Mouse (Mus musculus): Measurements from ENCODE around the gene Ppcdc.
A peak's percentile ranks its signal among the peaks of the same experiment; 100 is the strongest.
"Not testable (repeated sequence)": the region's sequence is repeated elsewhere in the genome, so short reads cannot be mapped to it uniquely, and the experiment has no call there.

The Ppcdc gene

DNA sequence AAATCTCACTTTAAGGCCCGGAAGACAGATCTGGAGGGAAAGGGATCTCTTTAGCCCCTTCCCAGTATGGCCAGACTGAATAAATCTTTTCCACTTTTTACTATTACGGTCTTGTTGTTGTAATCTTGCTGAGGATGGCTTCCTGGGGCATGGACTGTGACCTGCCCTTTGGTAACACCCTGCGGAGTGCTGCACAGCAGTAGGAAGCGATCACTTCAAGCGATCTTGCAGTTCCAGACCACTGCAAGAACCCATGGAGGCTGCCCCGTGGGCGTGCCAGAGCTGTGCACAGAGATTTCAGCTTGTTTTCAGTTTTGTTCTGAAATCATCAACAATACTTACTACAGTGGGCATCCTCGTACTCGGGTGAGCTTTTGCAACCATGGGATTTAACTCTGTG, 8.7 kb downstream of the Ppcdc start:
- no peak for DNase-seq (ENCODE audit: low spot score in 2 of 2)

DNA sequence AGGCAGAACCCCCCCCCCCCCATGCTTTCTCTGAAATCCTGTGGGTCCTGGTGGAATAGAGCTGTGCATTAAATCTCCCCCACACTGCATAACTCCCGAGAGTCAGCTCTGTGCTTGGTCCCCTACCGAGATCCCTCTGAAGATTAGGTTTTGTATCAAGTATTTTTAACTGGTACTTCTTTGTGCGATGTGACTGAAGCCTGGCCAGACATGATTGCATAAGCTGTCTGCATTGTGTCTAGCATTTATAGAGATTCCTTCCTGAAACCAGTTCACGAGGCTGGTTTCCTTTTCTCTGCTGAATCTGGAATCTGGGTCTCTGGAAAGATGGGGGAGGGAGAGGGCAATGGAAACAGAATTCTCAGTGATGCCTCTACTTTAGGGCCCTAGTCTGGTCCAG, 11.5 kb downstream of the Ppcdc start:
- DNase-seq (ENCODE audit: low spot score in 2 of 2) = no peak

DNA sequence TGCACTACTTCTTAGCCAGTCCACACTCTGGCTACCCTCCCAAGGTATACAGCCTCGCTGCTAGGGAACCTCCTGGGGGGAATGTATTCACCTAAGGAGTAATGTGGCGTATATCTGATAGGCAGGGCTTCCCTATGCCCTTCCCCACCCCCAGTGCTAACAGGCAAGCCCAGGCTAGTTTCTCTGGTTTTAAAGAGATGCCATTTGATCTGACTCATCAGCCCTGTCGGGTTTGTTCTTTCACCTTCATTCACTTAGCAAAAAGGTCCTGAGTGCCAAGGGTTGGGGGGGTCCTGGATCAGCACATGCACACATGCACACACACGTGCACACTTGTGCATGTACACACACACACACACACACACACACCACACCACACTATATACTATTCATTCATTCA, 12.0 kb downstream of the Ppcdc start:
- peak; percentile 42 to 53 for DNase-seq (ENCODE audit: low spot score in 2 of 2)

DNA sequence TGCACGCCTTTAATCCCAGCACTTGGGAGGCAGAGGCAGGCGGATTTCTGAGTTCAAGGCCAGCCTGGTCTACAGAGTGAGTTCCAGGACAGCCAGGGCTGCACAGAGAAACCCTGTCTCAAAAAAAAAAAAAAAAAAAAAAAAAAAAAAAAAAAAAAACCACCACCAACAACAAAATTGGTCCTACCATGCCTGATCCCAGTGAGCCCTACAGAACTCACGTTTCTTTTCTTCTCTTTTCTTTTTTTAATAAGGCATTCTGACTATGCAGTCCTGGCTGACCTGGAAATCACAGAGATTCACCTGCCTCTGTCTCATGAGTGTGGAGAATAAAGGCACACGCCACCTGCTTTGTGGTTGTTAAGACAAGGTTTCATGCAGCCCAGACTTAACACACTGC, 12.8 kb downstream of the Ppcdc start:
- not testable (repeated sequence) for DNase-seq (ENCODE audit: low spot score in 2 of 2)

DNA sequence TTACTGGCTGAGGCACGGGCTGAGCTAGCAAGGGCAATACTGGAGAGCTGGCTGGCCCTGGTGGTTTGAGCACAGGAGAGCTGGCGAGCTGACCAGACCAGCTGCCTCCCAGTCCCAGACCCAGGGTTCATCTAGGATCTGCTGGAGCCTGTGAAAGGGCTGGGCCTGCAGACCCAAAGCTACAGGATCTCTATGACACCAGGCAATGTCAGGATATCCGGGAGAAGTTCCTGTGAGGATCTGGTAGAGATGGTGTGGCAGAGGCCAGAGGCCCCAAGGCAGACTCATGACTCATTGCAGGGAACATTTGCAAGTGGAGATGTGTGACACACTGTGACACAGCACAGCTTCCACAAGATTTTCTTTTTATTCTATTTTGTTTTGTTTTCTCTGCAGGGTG, 14.8 kb downstream of the Ppcdc start:
- no peak for DNase-seq (ENCODE audit: low spot score in 2 of 2)

DNA sequence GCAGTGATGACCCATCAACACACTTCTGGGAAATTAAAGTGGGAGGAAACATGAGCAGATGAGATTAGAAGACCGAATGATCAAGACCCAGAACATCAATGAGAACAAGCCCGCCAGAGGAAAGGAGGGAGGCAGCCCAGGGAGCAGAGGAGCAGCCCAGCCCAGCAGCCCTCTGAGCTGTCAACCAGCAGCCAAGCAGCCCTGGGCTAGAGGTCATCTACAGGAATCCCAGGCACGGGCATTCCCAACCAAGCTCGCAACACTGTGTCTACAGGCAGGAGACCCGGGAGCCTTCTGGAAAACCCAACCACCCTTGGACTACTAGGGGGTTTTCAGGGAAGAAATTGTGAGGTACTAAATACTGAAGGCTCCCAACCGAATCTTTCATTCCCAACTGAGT, 15.9 kb downstream of the Ppcdc start:
- DNase-seq (ENCODE audit: low spot score in 2 of 2) = no peak

DNA sequence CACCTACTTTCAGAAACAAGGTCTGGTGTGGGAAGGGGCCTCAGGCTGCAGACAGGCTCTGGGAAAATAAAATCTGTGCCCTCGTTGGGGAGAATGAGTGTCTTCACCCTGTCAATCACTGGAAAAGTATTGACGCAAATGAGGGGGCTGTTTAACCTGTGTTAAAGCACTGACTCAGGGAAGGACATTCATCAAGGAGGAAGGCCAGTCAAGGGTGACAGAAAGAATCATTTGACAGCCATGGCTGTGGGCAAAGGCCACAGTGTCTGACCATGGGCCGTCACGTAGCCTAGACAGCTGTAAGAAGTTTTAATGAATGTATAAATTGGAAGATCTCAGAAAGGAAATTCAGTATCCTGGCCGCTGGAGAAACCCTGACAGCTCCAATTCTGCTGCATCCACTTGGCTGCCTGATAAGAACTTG, 18.2 kb downstream of the Ppcdc start:
- no peak for DNase-seq (ENCODE audit: low spot score in 2 of 2)

DNA sequence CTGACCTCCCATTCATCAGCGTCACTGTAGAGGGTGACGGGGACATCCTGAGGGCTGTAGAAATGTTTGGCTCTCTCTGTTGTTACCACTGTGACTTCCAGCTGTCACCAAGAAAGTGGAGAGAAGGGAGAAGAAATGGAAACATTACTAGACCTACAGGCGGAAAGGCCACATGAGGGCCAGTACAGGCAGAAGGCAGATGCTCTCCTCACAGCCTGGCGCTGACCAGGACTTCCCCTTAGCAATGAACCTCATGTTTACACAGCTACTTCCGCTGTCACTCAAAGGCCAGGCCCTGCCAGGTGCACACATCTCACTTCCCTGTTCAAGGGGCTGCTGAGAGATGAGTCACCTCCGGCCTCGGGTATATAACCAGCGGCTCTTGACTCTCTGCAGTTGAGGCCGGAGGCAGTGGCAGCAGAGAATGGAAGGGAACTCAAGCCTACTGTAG, 18.8 kb downstream of the Ppcdc start:
- peak; percentile 64 to 79 for DNase-seq (ENCODE audit: low spot score in 2 of 2)

DNA sequence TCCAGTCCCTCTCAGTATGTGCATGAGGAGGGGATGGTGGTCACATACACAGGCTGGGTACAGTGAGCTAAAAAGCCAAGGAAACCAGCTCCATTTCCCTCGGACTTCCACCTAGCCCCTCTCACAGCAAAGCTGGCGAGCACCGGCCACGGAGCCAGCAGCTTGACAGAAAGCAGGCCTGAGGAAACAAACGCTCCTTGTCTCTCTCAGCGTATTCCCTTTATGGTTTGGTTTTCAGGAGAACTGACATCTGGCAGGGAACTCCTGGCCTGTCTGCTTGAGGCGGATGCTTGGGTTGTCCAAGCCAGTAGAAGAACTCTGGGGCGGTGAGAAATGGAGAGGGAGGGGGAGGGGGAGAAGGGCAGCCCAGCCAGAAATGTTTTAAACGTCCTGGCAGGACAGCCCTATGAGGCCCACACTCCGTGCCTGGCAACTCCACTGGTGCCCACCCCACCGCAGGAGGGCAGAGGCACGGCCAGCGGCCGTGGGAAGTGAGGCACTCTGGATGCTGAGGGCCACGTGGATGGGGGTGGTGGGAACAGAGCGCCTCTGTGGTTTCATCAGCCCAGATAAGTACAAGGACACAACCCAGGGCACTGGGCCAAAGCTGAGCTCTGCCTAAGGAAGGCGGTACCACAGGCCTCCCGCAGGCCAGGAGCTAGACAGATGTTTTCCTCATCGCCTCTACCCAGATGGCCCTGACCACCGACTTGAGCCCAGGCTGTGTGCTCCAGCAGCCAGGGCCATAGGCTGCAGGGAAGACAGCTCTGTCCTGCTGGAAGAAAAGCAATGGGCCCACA, 19.4 kb downstream of the Ppcdc start:
- peak; percentile 77 to 90 for DNase-seq (ENCODE audit: low spot score in 2 of 2)

DNA sequence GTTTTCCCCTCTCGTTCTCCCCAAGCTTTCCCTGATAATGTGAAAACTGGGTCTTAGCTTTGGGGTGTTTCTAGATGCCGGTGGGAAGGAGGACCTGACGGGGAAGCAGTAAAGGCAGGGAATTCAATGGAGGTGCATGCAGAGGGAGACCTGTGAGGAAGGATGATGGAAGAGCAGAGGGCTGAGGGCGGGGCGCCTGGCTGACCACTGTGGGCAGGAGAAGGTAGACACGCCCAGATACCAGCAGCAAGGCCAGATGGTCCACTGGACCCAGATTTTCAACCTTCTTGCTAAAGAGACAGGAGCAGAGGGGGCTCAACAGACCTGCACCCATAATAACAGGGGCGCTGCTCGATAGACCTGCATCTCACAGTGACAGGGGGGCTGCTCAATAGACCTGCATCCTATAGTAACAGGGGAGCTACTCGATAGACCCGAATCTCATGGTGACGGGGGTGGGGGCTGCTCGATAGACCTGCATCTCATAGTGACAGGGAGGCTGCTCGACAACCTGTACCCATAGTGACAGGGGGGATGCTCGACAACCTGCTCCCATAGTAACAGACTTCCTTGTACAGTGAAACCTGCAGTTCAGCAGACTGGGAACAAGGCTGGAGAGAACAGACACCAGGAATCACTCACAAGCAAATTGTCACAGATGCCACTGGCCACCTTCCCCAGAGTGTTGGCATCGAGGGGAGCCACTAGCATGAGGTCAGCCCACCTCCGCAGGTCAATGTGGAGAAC, 20.2 kb downstream of the Ppcdc start:
- no peak for DNase-seq (ENCODE audit: low spot score in 2 of 2)

DNA sequence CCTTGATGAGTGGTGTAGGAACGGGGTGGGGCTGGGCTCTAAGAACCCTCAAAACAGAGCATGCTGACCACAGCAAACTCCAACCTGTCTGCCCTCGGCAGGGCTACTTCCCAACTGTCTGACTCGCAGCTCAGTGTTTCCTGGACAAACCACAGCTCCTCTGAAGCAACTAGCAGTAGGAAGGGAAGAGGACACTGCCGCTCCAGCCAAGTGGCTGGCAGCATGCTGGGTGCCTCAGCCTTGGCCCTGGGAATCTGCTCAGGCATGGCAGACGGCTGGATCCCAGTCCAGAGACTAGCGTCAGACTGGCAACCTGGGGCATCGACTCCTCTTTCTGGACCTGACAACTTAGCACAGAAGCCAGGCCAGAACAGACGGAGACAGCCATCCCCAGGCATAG, 22.6 kb downstream of the Ppcdc start:
- no peak for DNase-seq (ENCODE audit: low spot score in 2 of 2)

DNA sequence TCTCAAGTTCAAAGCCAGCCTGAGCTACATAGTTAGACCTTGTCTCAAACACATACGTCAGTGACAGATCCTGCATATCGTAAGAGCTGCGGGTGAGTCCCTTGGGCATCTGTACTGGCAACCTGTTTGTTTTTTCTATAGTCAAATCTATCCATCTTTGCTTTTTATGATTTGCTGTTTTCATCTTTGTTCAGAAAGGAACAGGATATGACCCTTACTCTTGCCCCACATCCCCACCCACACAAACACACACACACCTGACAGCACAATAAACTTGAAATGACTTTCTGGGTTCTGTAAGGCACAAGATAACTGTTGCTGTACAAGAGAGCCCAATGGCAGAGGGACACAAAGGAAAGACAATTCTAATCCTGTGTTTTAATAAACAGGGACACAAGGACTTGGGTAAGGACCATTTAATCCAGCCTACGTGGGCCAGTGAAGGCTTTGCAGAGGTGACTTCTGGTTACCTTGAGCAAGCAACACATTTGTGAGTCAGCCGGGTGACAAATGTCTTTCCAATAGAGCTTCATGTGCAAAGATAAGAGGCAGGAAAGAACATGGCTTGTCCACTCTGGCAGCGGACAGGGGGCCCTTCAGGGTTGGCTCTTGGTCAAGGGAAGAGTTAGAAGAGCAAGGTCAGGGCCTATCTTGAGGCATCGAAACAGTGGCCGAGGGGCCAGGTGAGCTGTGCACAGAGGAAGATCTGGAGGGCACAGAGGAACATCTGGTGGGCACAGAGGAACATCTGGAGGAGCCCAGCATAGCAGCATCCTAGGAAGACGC, 32.6 kb downstream of the Ppcdc start:
- no peak for DNase-seq (ENCODE audit: low spot score in 2 of 2)

DNA sequence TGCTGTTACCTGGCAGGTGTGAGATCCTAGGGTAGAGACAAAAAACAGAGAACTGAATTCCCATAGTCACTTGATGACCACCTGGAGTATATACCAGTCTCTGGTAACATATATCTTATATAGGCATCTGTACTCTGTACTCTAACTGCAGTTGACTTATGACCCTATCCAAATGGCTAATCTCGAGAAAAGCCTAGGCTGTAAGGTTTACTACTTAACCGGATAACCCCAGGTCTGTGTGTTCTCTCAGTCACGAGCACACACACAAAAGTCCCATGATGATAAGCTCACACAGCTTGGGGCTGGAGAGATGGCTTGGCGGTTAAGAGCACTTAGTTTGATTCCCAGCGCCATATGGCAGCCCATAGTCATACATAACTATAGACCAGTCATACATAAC, 33.5 kb downstream of the Ppcdc start:
- no peak for DNase-seq (ENCODE audit: low spot score in 2 of 2)

DNA sequence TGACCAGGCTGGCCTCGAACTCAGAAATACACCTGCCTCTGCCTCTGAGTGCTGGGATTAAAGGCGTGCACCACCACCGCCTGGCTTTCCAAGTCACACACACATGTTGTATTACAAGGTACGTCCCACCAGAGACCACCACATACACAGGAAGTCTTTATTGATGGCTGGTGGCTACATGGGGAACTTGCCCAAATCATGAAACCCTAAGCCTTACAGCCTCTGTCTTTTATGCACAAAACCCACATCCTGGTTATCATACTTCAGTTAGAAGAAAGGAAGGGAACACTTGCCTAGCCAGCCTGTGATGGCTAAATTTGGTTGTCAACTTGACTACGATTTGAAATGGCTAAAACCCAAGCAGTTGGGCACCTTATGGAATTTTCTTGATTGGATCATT, 35.9 kb downstream of the Ppcdc start:
- no peak for DNase-seq (ENCODE audit: low spot score in 2 of 2)

DNA sequence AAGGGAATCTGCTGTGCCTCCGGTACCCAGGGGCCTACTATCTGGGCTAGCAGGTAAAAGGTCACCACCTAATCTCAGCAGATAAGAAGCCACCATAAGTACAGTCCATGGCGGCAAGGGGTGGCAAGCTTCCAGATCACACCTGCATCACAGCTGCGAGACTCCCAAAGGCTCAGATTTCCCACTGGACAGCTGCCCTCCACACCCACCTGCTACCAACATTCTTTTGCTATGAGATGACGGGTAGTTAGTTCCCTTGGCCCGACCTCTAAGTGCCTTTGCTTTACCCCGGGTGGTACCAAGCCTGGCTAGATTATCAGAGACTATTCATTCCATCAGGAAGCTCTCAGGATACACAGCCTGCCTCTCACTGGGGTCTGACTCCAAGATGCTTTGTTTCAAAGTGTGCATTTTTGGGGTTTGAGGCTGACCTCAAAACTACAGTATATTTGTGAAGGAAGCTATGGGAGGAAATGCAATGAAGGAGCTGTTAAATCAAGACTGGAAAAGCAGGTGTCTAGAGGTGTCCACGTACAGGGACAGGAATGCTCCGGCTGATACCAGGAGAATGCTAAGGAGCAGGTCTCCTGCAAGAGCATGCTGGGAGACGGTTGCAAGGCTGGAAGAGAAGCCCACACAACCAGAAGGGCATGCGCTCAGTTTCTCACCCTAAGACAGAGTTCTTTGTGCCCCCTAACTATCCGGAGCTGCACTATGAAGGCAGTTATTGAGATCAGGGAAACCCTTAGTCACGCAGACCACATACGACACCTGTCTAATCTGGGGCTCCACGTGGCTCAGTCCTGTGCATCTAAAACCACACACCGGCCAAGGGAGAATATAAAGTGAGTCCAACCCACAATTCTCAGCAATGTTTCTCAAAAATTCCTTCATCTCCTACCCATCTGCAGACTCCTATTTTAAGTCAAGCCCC, 37.3 kb downstream of the Ppcdc start:
- no peak for DNase-seq (ENCODE audit: low spot score in 2 of 2)

DNA sequence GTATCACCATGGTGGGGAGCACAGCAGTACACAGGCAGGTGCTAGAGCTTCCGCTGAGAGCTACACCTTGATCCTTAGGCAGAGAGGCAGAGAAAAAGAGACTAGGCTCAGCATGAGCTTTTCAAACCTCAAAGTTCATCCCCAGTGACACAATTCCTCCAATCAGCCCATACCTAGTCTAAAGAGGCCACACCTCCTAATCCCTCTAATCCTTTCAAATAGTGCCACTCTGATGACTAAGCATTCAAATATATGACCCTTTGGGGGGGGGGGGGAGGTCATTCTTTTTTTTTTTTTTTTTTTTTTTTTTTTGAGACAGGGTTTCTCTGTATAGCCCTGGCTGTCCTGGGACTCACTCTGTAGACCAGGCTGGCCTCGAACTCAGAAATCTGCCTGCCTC, 41.2 kb downstream of the Ppcdc start:
- no peak for DNase-seq (ENCODE audit: low spot score in 2 of 2)

DNA sequence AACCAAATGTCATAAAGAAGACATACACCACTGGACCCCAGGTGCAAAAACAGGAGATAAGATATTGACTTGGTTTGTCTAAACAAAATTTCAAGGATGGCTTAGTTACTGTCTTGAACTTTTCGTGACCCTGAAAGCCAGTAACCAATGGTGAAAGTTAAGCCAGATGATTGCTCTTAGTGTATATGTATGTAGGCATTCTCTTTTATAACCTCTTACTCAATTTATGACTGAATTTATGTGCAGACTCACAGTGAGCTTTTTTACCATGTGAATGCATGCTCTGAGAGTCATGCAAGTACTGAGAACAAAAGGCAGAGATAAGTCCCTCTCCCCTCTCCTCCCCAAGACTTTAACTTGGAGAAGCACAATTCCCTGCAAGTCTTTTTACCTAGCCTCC, 47.0 kb downstream of the Ppcdc start:
- no peak for DNase-seq (ENCODE audit: low spot score in 2 of 2)

DNA sequence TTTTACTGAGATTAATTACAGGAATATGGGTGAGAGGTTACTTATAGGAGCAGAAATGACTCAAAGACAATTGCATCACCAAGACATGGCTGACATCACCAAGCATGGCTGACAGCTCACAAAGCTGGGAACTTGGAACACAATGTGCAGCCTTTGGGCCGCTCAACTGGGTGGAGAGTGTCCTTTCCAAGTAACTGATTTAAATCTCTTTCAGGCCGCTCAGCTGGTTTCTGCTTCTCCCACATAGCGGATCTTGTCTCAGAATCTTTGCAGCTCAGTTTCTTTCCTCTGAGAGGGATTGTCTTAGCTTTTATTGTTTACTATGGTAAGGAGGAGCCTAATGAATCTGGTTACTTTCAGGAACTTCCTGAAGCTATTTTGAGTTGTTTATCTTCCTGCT, 49.1 kb downstream of the Ppcdc start:
- no peak for DNase-seq (ENCODE audit: low spot score in 2 of 2)

DNA sequence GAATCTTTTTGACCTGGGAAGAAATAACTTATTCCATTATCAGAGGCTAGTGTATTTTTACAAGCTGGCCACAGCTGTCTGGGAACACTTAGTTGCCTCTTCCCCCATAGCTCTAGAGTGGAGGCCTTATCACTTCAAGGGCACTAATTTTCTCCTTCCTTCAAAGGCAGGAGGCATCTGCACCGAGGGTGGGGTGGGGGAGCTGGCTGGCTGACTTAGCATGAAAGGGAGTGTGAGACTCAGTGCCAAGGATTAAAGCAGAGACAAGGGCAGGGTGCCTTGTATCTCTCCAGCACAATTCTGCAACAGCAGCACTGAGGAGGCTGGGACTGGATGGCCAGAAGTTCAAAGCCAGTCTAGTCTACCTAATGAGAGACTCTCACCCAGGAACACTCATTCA, 50.8 kb downstream of the Ppcdc start:
- peak in 1 of 2 experiments; percentile 8 for DNase-seq (ENCODE audit: low spot score in 2 of 2)

DNA sequence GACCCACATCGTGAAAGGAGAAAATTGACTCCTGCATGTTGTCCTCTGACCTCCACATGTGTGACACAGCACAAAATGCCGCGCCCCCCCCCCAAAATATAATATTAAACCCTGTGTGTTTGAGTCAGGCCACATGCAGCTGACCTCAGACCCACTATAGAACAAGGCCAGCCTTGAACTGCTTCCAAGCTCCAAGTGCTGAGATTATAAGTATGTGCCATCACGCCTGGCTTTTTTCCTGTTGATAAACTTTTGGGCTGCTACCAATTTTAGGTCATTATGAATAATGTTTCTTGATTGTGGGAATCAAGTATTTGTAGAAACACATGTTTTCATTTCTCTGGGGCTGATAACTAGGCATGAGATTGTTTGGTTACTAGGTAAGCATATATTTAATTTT, 53.0 kb downstream of the Ppcdc start:
- no peak for DNase-seq (ENCODE audit: low spot score in 2 of 2)

DNA sequence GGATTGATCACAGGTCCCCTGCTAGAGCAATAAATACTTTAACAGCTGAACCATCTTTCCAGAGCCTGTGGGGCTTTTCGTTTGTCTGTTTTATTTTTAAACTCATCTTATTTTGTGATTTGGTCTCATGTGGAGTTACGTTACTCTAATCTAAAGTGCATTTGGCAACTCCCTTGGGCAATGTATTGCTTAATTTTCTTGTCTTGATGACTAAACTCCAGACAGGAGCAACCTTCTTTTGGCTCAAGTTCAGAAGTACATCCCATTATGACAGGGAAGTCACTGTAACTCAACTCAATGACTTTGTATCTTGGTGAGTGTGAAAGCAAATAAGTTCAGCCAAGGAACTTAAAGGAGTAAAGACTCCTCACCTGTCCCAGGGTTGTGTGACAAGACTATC, 55.3 kb downstream of the Ppcdc start:
- DNase-seq (ENCODE audit: low spot score in 2 of 2) = no peak

Data from urinary bladder, postnatal 36 days (tissue).